Mouse (Mus musculus): ENCODE measurements around the gene Mpv17l2.

DNA sequence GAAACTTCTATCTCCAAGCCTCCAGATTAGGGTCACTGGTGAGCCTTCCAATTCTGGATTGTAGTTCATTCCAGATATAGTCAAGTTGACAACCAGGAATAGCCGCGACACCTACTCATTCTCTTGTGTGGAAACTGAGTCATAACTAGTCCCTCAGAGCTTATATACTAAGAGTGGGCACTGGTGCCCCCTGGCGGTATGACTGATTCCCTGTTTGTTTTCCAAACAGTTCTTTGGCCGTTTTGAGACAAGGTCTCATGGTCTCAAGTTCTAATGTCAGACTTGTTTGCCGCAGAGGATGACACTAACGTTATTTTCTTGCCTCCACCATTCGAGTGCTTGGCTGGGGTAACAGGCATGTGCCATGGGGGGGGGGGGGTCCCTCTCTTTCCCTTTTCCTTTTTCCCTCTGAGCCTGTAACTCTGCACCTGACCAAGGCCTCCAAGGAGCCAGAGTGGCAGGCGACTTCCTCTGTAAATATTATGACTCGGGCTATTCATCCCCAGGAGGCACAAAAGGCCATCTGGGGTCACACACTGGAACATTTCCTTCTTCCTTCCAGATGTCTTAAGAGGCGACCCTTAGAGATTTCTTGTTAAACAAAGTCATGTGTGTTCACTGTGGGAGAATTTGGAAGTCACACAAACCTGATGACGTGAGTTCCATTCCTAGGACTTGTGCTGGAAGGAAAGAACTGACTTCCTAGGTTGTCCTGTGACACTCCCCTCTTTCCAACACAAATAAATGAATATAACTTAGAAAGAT is 8.6 kb downstream of the Mpv17l2 start:
- peak; percentile 78 for TF ChIP-seq CTCF (conservative IDR thresholded peaks at IDR 0.05; ENCODE audit: low read length)
- TF ChIP-seq POU5F1 (IDR thresholded peaks at IDR 0.05; ENCODE audit: borderline replicate concordance, low read length): no peak
- TF ChIP-seq NANOG (IDR thresholded peaks at IDR 0.05; ENCODE audit: borderline replicate concordance, low read length): no peak

All from E14TG2a.4 (cell line).